ENCODE assay signal across 17 mouse cellular contexts in the genomic region with DNA sequence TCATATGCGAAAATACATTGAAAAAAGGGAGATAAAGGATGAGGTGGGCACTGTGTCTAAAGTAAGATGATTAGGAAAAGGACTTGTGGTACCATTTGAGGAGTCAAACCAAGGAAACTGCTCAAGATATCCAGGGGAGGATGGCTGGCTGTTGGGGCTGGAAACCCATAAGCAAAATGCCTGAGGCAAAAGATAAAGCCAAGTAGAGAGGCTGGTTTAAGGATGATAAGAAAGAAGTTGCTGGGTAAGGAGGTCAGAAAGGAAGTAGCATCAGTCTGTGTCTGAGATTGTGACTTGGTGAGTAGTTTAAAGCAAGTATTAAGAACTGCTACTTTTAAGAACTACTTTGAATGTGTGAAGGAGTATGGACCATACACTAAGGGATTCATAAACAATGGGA.
"Had no signal": no experiment of that assay in that cellular context is flagged by ENCODE, and none has a peak within 500 bp of the region (broad histone marks: within the 10 kb centered on the region; RNA-seq: fewer than 3 reads in every experiment).

No protein-coding gene starts in this region.

- H3K9ac ChIP-seq: lung, embryonic 15.5 days; midbrain, embryonic 13.5 days; midbrain, embryonic 15.5 days; neural tube, embryonic 12.5 days; stomach, embryonic 15.5 days had no signal

- H3K27ac ChIP-seq: lung, embryonic 15.5 days; macrophage; midbrain, embryonic 13.5 days; midbrain, embryonic 15.5 days; neural tube, embryonic 12.5 days; stomach, embryonic 15.5 days; stomach, postnatal 0 days had no signal

- H3K4me3 ChIP-seq: lung, embryonic 15.5 days; megakaryocyte, embryonic 14.5 days; midbrain, embryonic 13.5 days; midbrain, embryonic 15.5 days; neural tube, embryonic 12.5 days; stomach, embryonic 15.5 days had no signal

- DNase-seq: lung, adult 2 months; lung, postnatal 14 days; lung, postnatal 36 days; right cerebral cortex, postnatal 14 days; thymus, adult 2 months; thymus, postnatal 25 days; thymus, postnatal 4 days had no signal

- ATAC-seq: lung, postnatal 0 days; midbrain, embryonic 13.5 days; midbrain, embryonic 15.5 days had no signal

- H3K4me2 ChIP-seq: lung, embryonic 15.5 days; midbrain, embryonic 11.5 days; midbrain, embryonic 13.5 days; midbrain, embryonic 15.5 days; neural tube, embryonic 12.5 days; stomach, embryonic 15.5 days had no signal

- H3K36me3 ChIP-seq: lung, embryonic 15.5 days; midbrain, embryonic 13.5 days; midbrain, embryonic 15.5 days; neural tube, embryonic 12.5 days; stomach, embryonic 15.5 days had no signal

- H3K4me1 ChIP-seq: lung, embryonic 15.5 days; megakaryocyte, embryonic 14.5 days; midbrain, embryonic 13.5 days; midbrain, embryonic 15.5 days; neural tube, embryonic 12.5 days; stomach, embryonic 15.5 days had no signal

- H3K9me3 ChIP-seq: lung, embryonic 15.5 days; megakaryocyte, embryonic 14.5 days; midbrain, embryonic 13.5 days; midbrain, embryonic 15.5 days; neural tube, embryonic 12.5 days; stomach, embryonic 15.5 days had no signal

- H3K27me3 ChIP-seq: lung, embryonic 15.5 days; megakaryocyte, embryonic 14.5 days; midbrain, embryonic 13.5 days; midbrain, embryonic 15.5 days; neural tube, embryonic 12.5 days; stomach, embryonic 15.5 days had no signal
